Mouse (Mus musculus) midbrain, embryonic 12.5 days (tissue): ENCODE data around the gene Sgms2. TPM values are rescaled to one million over a fixed set of nuclear protein-coding genes. Genes with fewer than 3 reads are reported as not detected.
"Not testable (repeated sequence)": the region's sequence is repeated elsewhere in the genome, so short reads cannot be mapped to it uniquely, and the experiment has no call there.

Source experiments
- ATAC-seq: fragments of 200-750 bp; cut with Nextera tagmentation; 2 replicates; pipeline ENCODE4 v1.8.0; 2017; ENCODE audit warnings: low read depth, moderate TSS enrichment, moderate library complexity; ENCODE audit not compliant: low FRiP score
- H3K27ac ChIP-seq: fragments of 300-500 bp; sonication (generic); replicated peaks from 2 replicates; pipeline ENCODE4 v1.5.1; 2016; ENCODE audit warnings: mild to moderate bottlenecking
- H3K27me3 ChIP-seq: fragments of 300-500 bp; sonication (generic); 2 replicates; pipeline ENCODE4 v1.6.1; 2016; ENCODE audit warnings: mild to moderate bottlenecking
- H3K36me3 ChIP-seq: fragments of 300-500 bp; sonication (generic); 2 replicates; pipeline ENCODE4 v1.6.1; 2016
- H3K4me1 ChIP-seq: fragments of 300-500 bp; sonication (generic); 2 replicates; pipeline ENCODE4 v1.6.1; 2016
- H3K4me2 ChIP-seq: fragments of 300-500 bp; sonication (generic); replicated peaks from 2 replicates; pipeline ENCODE4 v1.6.1; 2016; ENCODE audit warnings: mild to moderate bottlenecking, moderate library complexity
- H3K4me3 ChIP-seq: fragments of 300-500 bp; sonication (generic); 2 replicates; pipeline ENCODE4 v1.5.1; 2016; ENCODE audit warnings: mild to moderate bottlenecking
- H3K9ac ChIP-seq: fragments of 300-500 bp; sonication (generic); replicated peaks from 2 replicates; pipeline ENCODE4 v1.6.1; 2016; ENCODE audit warnings: mild to moderate bottlenecking, moderate library complexity
- H3K9me3 ChIP-seq: fragments of 300-500 bp; sonication (generic); 2 replicates; pipeline ENCODE4 v1.6.1; 2016; ENCODE audit warnings: mild to moderate bottlenecking
- WGBS: fragments of 180-500 bp; shearing (Covaris S2); methylation state at CpG from one replicate; pipeline ENCODE4 v1.1.7; 2016; 5-methylcytosine and 5-hydroxymethylcytosine counted together
- polyA plus RNA-seq: library from polyadenylated mRNA; unstranded; fragments of >200 nt; fragmentation: Nextera tagmentation; extraction: Ambion mirVana; gene quantifications from 2 replicates; pipeline ENCODE4 v1.2.1, GENCODE M21; 2016

Sgms2 gene
- polyA plus RNA-seq, 1 experiment from 2014 or later, result 1.4 TPM

DNA sequence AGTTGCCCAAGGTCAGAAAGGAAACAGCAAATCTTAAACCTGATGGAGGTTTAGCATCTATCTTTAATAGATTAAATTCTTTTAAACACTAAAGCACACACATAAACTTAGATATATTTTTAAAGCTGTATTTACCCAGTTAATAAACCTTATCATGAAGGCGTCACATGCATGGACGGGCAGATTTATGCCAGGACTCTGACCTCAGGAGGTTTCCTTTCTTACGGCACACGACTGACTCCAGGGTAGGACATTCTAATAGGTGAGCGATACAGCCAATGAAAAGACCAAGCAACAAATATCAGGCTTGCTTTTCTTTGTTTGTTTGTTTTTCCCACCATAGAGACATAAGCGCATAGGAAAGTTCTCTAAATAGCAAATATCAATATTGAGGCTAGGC is 142.2 kb downstream of the Sgms2 start:
- Histone ChIP-seq H3K9ac (no peak overlapping the region), H3K27ac (no peak overlapping the region), H3K4me1 (no peaks in the 10 kb centered on the region), H3K4me3 (no peak overlapping the region), H3K36me3 (no peaks in the 10 kb centered on the region), H3K27me3 (no peaks in the 10 kb centered on the region), H3K4me2 (no peak overlapping the region), H3K9me3 (no peaks in the 10 kb centered on the region)
- 91% methylated on average over 6 of the region's 6 CpGs for WGBS
- ATAC-seq, result no peak

- no peaks in the 10 kb centered on the region for H3K36me3 ChIP-seq
- H3K4me2 ChIP-seq, result no peak overlapping the region
- H3K9me3 ChIP-seq, result no peaks in the 10 kb centered on the region
- H3K9ac ChIP-seq, result no peak overlapping the region
- H3K4me3 ChIP-seq, result no peak overlapping the region
- H3K27ac ChIP-seq, result no peak overlapping the region
- no peak for ATAC-seq
- whole genome bisulfite sequencing, result 89% methylated on average over 3 of the region's 3 CpGs
- H3K27me3 ChIP-seq, result no peaks in the 10 kb centered on the region
- no peaks in the 10 kb centered on the region for H3K4me1 ChIP-seq
Observed at GRCm38 (mm10) chr3:131348579-131348950, 142.6 kb downstream of the Sgms2 start.

DNA sequence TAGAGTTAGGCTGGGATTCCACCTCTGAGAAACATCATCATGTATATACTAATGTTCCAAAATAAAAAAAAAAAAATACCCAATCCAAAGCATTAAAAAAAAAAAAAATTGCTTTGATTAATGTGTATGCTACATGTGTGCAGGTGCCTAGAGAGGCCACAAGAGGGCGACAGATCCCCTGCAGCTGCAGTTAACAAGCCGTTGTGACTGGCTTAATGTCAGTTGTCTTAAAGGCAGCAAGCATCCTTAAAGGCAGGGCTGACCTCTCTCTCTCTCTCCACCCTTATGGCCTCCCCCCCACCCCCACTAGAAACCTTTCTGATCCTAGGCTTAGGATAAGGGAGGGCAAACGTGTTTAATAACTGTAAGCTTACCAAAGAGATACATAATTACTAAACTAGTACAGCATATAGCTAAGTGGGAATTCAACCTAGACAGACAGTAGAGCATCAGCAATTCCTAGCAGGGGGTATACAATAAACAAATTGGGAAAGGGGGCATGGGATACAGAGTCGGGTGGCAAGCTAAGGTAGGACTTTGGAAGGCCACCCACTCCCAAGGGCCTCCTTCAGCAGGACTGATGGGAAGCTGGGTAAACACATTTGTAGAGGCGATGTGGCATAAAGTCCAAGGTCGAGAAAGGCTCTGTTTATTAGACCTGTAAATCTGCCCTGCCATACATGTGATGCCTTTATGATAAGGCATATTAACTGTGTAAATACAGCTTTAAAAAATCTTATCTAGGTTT is 143.2 kb downstream of the Sgms2 start:
- H3K9me3 ChIP-seq, result no peaks in the 10 kb centered on the region
- H3K4me1 ChIP-seq, result no peaks in the 10 kb centered on the region
- WGBS, result 57% methylated on average over 6 of the region's 6 CpGs
- H3K27me3 ChIP-seq, result no peaks in the 10 kb centered on the region
- H3K27ac ChIP-seq, result no peak overlapping the region
- no peak for ATAC-seq
- no peak overlapping the region for H3K9ac ChIP-seq
- no peak overlapping the region for H3K4me3 ChIP-seq
- H3K4me2 ChIP-seq, result no peak overlapping the region
- H3K36me3 ChIP-seq, result no peaks in the 10 kb centered on the region

DNA sequence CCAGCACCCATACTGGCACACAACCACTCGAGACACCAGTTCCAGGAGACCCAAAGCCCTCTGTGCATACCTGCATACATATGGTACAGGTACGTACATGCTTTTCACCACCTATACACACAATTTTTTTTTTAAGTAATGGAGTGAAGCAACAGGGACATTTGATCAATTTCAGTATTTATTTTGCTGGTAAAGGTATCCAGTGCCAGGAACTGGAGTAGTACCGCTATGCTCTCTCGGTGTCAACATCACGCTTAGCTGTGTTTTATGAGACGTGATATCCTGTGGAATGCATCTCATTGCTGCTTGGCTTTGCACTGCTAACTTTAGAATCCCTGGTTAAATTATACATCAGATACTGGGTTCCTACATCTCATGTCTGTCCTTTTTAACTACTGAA is 145.3 kb downstream of the Sgms2 start:
- Histone ChIP-seq H3K9me3 (no peaks in the 10 kb centered on the region), H3K27ac (no peak overlapping the region), H3K9ac (no peak overlapping the region), H3K4me2 (no peak overlapping the region), H3K4me3 (no peak overlapping the region), H3K27me3 (no peaks in the 10 kb centered on the region), H3K4me1 (no peaks in the 10 kb centered on the region), H3K36me3 (no peaks in the 10 kb centered on the region)
- no peak for ATAC-seq
- 91% methylated on average over 6 of the region's 6 CpGs for WGBS

GRCm38 (mm10) chr3:131343311-131343710 is 147.9 kb downstream of the Sgms2 start:
- Histone ChIP-seq H3K4me2 (no peak overlapping the region), H3K27ac (no peak overlapping the region), H3K9ac (no peak overlapping the region), H3K27me3 (no peaks in the 10 kb centered on the region), H3K4me1 (no peaks in the 10 kb centered on the region), H3K9me3 (no peaks in the 10 kb centered on the region), H3K4me3 (no peak overlapping the region), H3K36me3 (no peaks in the 10 kb centered on the region)
- ATAC-seq, result no peak
- WGBS, result 86% methylated on average over 6 of the region's 6 CpGs

GRCm38 (mm10) chr3:131340885-131341284 is 150.3 kb downstream of the Sgms2 start:
- WGBS, result 80% methylated on average over 3 of the region's 3 CpGs
- Histone ChIP-seq H3K4me2 (no peak overlapping the region), H3K36me3 (no peaks in the 10 kb centered on the region), H3K9me3 (no peaks in the 10 kb centered on the region), H3K27ac (no peak overlapping the region), H3K4me1 (no peaks in the 10 kb centered on the region), H3K4me3 (no peak overlapping the region), H3K9ac (no peak overlapping the region), H3K27me3 (no peaks in the 10 kb centered on the region)
- ATAC-seq, result no peak

DNA sequence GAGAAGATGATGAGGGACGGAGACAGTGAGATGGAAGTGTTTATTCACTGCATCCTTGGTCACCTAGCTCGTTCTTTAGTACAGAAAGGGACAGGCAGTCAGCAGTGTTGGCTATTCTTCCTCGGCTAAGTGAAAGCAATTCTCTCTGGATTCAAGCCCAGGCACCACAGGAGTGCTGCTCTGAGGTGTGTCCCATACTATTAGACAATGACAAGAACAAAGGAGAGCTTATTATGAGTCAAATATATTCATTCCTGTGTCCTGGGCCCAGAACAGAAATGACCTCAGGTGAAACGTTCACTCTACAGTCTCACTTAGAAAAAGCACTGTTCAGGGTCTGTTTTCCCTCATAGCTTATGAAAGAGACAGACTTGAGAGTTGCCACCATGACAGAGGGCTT is 151.9 kb downstream of the Sgms2 start:
- WGBS, result 69% methylated on average over 4 of the region's 4 CpGs
- no peak for ATAC-seq
- H3K4me3 ChIP-seq, result no peak overlapping the region

GRCm38 (mm10) chr3:131337749-131338148 is 153.5 kb downstream of the Sgms2 start:
- WGBS, result 96% methylated on average over 7 of the region's 7 CpGs
- H3K27ac ChIP-seq, H3K9ac ChIP-seq, H3K4me1 ChIP-seq, H3K4me3 ChIP-seq, H3K4me2 ChIP-seq, H3K36me3 ChIP-seq, ATAC-seq, H3K27me3 ChIP-seq, H3K9me3 ChIP-seq: not testable (repeated sequence)

More for the DNA sequence above, 151.9 kb downstream of the Sgms2 start:
- H3K27me3 ChIP-seq, result no peaks in the 10 kb centered on the region
- H3K4me2 ChIP-seq, result no peak overlapping the region
- no peak overlapping the region for H3K27ac ChIP-seq
- H3K36me3 ChIP-seq, result no peaks in the 10 kb centered on the region
- no peaks in the 10 kb centered on the region for H3K9me3 ChIP-seq
- H3K9ac ChIP-seq, result no peak overlapping the region
- H3K4me1 ChIP-seq, result no peaks in the 10 kb centered on the region

- Histone ChIP-seq H3K9me3 (no peaks in the 10 kb centered on the region), H3K4me3 (no peak overlapping the region), H3K27ac (no peak overlapping the region), H3K36me3 (no peaks in the 10 kb centered on the region), H3K9ac (no peak overlapping the region), H3K27me3 (no peaks in the 10 kb centered on the region), H3K4me1 (no peaks in the 10 kb centered on the region), H3K4me2 (no peak overlapping the region)
- WGBS, result 83% methylated on average over 8 of the region's 8 CpGs
- ATAC-seq, result peak; percentile 47; the same call in 1 of the 2 replicates
Observed at GRCm38 (mm10) chr3:131336629-131337028, 154.6 kb downstream of the Sgms2 start.

- Histone ChIP-seq H3K4me3 (no peak overlapping the region), H3K4me2 (no peak overlapping the region), H3K9ac (no peak overlapping the region), H3K36me3 (no peaks in the 10 kb centered on the region), H3K4me1 (no peaks in the 10 kb centered on the region), H3K27ac (no peak overlapping the region), H3K9me3 (no peaks in the 10 kb centered on the region), H3K27me3 (no peaks in the 10 kb centered on the region)
- WGBS, result 91% methylated on average over 8 of the region's 8 CpGs
- ATAC-seq, result no peak
Observed at GRCm38 (mm10) chr3:131335117-131335547, 156.1 kb downstream of the Sgms2 start.

GRCm38 (mm10) chr3:131327189-131327588 is 164.0 kb downstream of the Sgms2 start:
- Histone ChIP-seq H3K4me1 (no peaks in the 10 kb centered on the region), H3K9ac (no peak overlapping the region), H3K4me2 (no peak overlapping the region), H3K27me3 (no peaks in the 10 kb centered on the region), H3K9me3 (no peaks in the 10 kb centered on the region), H3K27ac (no peak overlapping the region), H3K36me3 (no peaks in the 10 kb centered on the region), H3K4me3 (no peak overlapping the region)
- WGBS, result 60% methylated on average over 7 of the region's 7 CpGs
- ATAC-seq, result no peak

DNA sequence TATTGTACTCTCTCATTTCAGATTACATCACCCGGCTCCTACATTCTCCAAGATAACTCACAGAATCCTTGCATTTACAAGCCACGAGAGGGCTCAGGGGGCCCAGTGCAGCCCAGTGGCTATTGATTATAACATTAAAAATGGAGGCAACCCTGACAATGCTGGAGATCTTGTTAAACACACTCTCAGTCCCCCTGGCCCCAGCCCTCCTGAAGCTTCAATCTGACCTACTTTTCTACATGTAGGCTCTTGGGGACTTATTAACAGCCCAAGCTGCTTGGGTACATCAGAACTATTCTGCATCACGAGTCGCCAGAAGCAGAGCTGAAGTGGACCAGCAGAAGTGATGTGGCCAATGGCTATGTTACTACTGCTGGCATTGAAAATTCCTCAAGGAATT is 164.6 kb downstream of the Sgms2 start:
- Histone ChIP-seq H3K9ac (no peak overlapping the region), H3K36me3 (no peaks in the 10 kb centered on the region), H3K9me3 (no peaks in the 10 kb centered on the region), H3K27me3 (no peaks in the 10 kb centered on the region), H3K4me1 (no peaks in the 10 kb centered on the region), H3K4me3 (no peak overlapping the region), H3K27ac (no peak overlapping the region), H3K4me2 (no peak overlapping the region)
- no peak for ATAC-seq
- WGBS, result 83% methylated on average over 4 of the region's 4 CpGs
